Mouse (Mus musculus) embryo, embryonic 9.5 days (tissue): Measurements from ENCODE around the gene Smpd1.

Experiments
- DNase-seq: peaks from one replicate; pipeline ENCODE4 v3.0.0-alpha.2; 2017; ENCODE audit errors: extremely low spot score

Smpd1 gene

GRCm38 (mm10) chr7:105554212-105554942 lies at the start of gene Smpd1:
Gene Smpd1, plus strand, starts transcription at chr7:105554360.
- DNase-seq: peak; percentile 86

- DNase-seq: no peak
Observed at GRCm38 (mm10) chr7:105507257-105507656, 46.9 kb upstream of the Smpd1 start.

GRCm38 (mm10) chr7:105510143-105510542 lies 44.0 kb upstream of the Smpd1 start:
- no peak for DNase-seq

DNA sequence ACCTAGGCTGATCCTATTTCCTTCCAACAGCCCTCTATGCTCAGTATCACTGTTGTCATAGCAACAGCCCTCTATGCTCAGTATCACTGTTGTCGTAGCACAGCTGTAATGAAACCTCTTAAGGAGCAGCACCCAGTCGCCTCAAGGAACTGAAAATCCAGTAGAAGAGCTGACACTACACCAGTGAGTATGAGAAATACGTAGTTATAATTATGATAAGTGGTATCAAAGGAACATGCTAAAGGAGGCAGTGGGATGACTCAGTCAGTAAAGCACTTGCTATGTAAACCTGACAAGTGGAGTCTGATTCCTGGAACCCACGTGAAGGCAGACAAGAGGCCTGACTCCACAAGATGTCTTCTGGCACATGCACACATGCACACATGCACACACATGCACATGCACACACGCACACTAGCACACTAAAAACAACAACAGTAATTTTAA lies 40.3 kb upstream of the Smpd1 start:
- DNase-seq: no peak

DNA sequence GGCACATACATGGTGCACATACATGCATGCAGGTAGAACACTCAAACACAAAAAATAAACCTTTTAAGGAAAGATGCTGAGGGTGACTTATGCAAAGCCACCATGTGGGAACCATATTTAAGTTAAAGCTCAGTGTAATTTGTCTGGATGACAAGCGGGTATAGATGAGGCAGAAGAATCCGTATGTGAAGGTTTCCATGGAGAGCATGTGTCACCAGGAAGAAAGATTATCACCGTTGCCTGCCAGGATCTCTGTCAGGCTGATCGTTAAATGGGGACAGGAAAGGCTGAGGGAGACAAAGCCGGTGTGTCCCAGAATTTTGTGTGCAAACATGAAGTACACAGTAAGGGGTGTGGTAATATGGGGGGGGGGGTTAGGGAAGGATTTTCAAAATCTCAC lies 39.6 kb upstream of the Smpd1 start:
- DNase-seq: no peak

- peak; percentile 61 for DNase-seq
Observed at GRCm38 (mm10) chr7:105515178-105515577, 39.0 kb upstream of the Smpd1 start.

DNA sequence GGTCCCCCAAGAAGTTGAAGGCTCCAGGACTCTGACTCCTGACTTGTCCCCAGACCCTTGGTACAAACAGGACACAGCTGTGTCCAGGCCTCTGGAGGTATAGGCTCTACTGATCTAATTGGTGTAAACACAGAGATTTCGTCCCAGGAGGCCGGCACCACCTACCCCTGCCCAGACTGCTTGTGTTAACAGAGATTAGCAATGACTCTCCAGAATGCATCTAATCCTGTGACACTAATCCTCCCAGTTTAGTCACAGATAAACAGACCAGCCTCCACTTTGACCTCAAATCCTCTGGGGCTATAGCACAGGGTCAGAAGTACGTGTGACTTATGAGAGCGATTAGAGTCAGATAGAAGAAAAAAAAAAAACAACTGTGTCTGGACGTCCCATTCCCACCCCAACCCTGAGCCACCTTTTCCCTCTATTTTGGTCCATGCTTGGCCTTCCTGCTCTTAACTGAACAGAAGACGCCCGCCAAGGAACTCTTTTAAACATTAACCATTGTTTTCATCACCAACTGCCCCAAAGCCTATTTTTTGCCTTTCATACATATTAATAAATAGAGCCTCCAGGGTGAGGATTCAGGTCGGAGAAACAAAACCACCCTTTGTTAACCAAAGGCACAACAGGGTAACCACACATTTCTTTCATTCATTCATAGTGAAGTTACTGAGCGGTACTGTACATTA lies 37.3 kb upstream of the Smpd1 start:
- DNase-seq: peak; percentile 14

DNA sequence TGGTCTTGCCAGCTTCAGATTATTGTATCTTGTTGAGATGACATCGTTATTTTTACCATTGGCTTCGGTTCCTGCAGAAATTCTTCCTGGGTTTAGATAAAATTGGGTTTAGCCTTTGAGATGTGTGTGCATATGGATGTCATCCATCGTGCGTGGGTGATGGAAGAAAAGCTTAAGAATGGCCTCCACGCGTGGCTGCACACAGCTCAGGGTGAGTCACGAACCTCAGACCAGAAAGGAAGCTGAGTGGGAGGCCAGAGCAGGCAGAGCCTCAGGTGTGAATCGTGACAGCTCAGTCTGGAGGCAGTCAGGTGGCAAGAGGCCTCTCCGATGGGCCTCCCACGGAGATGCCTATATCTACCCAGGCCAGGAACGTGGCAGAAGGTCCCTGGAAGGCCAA lies 34.8 kb upstream of the Smpd1 start:
- DNase-seq: no peak

- DNase-seq: no peak
Observed at GRCm38 (mm10) chr7:105519771-105520170, 34.4 kb upstream of the Smpd1 start.

DNA sequence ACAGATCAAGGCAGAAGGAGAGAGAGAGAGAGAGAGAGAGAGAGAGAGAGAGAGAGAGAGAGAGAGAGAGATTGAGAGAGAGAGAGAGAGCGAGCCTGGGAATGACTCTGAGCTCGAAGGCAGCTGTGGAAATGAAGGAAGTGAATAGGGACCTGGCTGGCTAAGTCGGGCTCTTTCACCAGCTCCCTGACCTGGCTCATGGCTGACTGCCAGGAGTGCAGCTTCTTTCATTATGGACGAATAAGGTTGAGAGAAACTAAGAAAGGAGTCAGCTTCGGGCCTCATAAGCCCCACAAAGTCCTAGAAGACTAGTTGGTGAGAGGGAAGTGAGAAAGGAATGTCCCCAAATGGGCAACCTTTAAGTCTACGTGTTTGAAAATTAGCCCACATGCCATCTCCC lies 34.0 kb upstream of the Smpd1 start:
- peak; percentile 39 for DNase-seq

GRCm38 (mm10) chr7:105524222-105524621 lies 29.9 kb upstream of the Smpd1 start:
- no peak for DNase-seq

DNA sequence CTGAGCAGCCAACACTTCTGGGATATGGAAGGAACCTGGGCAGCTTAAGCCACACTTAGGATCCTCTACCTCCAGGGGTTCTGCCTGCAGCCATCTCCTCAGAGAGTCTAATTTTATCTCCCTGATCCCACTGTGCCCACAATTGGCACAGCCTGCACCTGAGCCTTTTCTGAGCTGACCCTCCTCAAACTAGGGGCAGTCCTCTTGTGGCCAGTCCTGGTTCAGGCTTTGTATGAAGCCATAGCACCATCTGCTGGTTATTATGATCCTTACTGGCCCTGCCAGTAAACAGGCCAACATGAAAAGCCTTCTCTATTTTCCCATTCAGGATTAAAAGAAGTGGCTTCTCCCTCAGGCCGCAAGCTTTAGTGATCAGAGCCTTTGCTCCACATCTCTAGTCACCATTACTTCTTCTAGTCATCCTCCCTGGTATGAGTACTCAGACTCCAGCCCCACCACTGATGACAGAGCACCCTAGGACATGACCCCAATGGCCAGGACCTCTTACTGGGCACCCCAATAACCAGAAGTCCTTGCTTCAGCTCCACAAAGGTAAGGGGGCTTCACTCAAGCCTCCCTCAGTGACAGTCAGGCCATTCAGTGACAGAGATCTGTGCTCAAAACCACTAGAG lies 26.7 kb upstream of the Smpd1 start:
- peak; percentile 31 for DNase-seq

DNA sequence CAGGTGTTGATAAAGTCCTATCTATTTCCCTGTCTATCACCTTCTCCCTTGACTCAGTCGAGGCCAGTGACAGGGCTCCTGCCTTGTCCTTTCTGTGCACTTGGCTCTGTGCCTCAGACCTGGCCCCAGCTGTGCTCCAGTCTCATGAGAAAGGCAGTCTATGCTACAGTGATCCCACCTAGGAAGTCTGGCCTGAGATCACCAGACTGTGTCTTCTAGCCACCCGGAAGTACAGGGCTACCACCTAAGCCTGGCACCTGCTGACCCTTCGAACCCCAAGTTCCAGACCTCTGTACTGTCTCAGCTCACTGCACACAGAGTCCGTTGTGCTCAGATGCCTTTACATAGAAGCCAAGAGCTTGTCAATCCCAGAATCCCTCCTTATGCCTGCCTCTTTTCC lies 26.1 kb upstream of the Smpd1 start:
- DNase-seq: no peak

- no peak for DNase-seq
Observed at GRCm38 (mm10) chr7:105534162-105534561, 20.0 kb upstream of the Smpd1 start.

- DNase-seq: no peak
Observed at GRCm38 (mm10) chr7:105545986-105546385, 8.2 kb upstream of the Smpd1 start.

DNA sequence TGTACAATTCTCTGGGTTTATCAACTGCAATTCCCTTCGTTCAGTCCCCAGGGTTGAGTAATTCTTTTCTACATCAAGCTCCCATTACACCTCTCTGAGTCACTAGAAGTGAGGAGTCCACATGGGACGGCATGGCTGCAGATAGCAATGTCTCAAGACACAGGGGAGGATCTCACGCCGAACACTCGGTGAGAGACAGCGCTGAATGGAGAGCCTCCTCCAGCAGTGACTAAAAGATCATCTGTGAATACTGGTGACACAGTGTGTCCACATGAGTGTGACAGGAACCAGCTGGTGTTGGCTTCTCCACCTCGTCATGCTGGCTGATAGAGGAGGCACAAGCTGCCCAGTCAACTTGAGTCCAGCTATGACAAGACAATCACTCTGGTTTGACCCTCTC lies 6.2 kb upstream of the Smpd1 start:
- DNase-seq: no peak

DNA sequence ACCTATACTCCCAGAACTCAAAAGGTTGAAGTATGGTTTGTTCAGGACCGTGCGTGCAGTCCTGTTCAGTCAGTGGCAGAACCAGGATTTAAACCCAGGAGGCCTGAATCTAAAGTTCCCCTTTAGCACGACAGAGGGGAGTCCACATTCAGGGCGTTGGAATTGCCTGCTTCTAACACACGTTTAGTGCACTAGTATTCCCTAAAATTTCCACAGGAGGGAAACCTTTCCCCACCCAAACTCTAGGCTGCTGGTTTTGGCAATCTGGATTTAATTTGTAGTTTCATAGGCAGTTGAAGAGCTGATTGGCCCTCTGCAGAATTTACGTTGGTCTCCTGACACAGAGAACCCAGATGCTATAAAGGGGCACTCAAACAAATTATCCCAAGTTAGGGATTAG lies 5.1 kb upstream of the Smpd1 start:
- peak; percentile 48 for DNase-seq

GRCm38 (mm10) chr7:105553456-105554211 lies 526 bp upstream of the Smpd1 start:
- DNase-seq: no peak

DNA sequence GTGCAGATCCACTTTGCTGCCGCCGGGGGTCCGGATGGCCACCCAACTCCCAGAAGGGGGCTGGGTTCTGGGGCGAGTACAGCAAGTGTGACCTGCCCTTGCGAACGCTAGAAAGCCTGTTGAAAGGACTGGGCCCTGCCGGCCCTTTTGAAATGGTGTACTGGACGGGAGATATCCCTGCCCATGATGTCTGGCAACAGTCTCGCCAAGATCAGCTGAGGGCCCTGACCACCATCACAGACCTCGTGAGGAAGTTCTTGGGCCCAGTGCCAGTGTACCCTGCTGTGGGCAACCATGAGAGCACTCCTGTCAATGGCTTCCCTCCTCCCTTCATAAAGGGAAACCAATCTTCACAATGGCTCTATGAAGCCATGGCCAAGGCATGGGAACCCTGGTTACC lies 1.4 kb downstream of the Smpd1 start:
- DNase-seq: no peak

GRCm38 (mm10) chr7:105556406-105556805 lies 2.2 kb downstream of the Smpd1 start:
- no peak for DNase-seq

- no peak for DNase-seq
Observed at GRCm38 (mm10) chr7:105557671-105558070, 3.5 kb downstream of the Smpd1 start.

- no peak for DNase-seq
Observed at GRCm38 (mm10) chr7:105559016-105559415, 4.9 kb downstream of the Smpd1 start.
